Mouse (Mus musculus): ENCODE measurements at regions not wholly inside any gene's neighbourhood (a gene's known extent, or its start where the extent isn't known, plus 50 kb on each side); places are given as distances from the start of the nearest gene placed in this dataset.

DNA sequence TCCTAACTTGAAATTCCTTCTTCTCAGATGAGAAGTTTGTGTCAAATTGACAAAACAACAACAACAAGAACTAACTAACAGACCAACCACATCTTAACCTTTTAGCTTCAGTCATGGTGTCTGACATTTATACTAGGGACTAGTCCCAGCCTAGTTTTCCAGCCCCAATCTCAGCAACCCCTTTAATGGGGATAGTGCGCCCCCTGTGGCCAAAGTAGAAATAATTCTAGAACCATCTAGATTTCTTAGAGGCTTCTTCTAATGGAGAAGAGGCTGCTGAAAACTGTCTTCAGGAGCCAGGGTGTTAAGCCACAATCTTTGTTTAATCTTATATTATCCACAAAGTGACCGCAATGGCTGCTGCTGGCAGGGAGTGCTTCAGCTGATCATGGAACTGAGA, 659.5 kb upstream of the Kdm8 start:
- Histone ChIP-seq H3K27ac (no peak overlapping the region), H3K4me2 (no peak overlapping the region), H3K4me1 (no peaks in the 10 kb centered on the region), H3K9ac (no peak overlapping the region), H3K36me3 (replicated peaks) (no peaks in the 10 kb centered on the region), H3K27me3 (no peaks in the 10 kb centered on the region), H3K9me3 (no peaks in the 10 kb centered on the region), H3K4me3 (replicated peaks) (no peak overlapping the region)
- 88% methylated on average over 2 of the region's 2 CpGs for WGBS
- no peak for ATAC-seq (ENCODE audit: low FRiP score)

DNA sequence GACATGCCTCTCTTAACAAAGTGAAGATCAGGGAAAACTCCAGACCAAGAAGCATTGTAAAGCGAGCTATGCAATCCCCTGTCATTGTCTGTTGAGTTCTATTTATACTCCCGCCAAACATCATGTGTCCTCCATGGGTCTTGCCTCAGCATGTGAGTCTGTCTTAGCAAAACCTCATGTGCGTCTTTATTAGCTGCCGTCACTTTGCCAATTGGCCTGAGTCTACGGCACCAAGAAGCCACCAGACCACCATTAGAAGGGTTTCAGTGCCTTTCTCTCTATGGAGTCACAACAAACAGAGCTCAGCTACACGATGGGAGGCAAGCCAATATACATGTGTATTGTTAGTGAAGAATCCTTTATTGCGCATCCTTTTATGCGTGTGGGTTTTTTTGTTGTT, 658.6 kb upstream of the Kdm8 start:
- Histone ChIP-seq H3K36me3 (replicated peaks) (no peaks in the 10 kb centered on the region), H3K9me3 (no peaks in the 10 kb centered on the region), H3K9ac (no peak overlapping the region), H3K4me3 (replicated peaks) (no peak overlapping the region), H3K4me2 (no peak overlapping the region), H3K4me1 (no peaks in the 10 kb centered on the region), H3K27ac (no peak overlapping the region), H3K27me3 (no peaks in the 10 kb centered on the region)
- 92% methylated on average over 8 of the region's 8 CpGs for WGBS
- no peak for ATAC-seq (ENCODE audit: low FRiP score)

DNA sequence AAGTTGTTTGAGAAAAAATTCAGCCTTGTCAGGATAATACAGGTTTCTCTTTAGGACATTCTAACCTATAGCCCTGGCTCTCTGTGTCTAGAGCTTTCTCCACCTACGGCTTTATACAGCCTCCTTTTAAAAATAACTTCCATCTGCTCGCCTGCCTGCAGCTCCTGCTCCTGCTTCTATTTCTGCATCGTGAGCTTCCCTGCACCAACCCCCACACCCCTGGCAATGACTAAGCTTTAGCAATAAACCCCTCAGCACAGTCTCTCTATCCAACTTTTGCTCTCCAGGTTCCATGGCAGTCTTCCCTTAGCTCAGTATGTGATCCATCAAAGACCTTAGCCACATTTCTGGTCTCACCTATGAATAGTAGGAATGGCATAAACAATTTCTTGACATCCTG, 655.7 kb upstream of the Kdm8 start:
- Histone ChIP-seq H3K27ac (no peak overlapping the region), H3K27me3 (no peaks in the 10 kb centered on the region), H3K9ac (no peak overlapping the region), H3K4me3 (replicated peaks) (no peak overlapping the region), H3K9me3 (no peaks in the 10 kb centered on the region), H3K36me3 (replicated peaks) (no peaks in the 10 kb centered on the region), H3K4me2 (no peak overlapping the region), H3K4me1 (no peaks in the 10 kb centered on the region)
- 89% methylated on average over 3 of the region's 3 CpGs for WGBS
- no peak for ATAC-seq (ENCODE audit: low FRiP score)

DNA sequence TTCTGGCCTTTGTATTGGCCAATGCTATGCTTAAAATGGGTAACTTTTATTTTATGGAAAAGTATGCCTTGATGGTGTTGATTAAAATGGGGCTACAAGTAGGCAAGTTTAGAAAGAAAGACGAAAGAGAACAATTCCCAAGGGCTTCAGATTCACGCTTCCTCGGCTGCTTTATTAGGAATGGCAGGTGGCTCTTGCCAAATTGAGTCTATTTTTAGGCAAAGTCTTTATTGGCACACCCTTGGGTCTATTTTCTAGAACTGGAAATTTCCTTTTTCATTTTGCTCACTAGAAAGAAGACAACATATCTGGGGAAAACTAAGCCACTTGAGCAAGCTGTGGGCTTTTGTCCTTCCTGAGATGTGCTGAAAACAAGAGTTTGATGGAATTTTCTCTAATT, 641.4 kb upstream of the Kdm8 start:
- Histone ChIP-seq H3K9ac (no peak overlapping the region), H3K4me1 (no peaks in the 10 kb centered on the region), H3K4me3 (replicated peaks) (no peak overlapping the region), H3K9me3 (no peaks in the 10 kb centered on the region), H3K4me2 (no peak overlapping the region), H3K27me3 (no peaks in the 10 kb centered on the region), H3K36me3 (replicated peaks) (no peaks in the 10 kb centered on the region), H3K27ac (no peak overlapping the region)
- 70% methylated on average over 3 of the region's 3 CpGs for WGBS
- no peak for ATAC-seq (ENCODE audit: low FRiP score)

DNA sequence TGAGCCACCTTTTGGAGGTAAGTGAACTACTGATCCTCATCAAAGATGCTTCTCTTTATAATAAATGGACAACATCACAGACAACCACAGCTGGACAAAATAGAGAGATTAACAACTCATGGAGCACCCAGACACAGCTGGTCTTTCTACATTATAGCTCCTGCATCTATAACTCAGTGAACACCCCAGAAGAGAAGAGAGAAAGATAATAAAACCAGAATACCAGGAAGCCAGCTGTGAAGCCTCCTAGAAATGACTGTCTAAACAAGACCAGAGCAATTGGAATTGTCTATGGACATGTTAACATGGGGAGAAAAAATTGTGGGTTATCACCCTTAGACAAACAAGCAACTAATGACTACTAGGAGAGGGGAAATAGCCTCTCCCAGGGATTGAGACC, 609.8 kb upstream of the Kdm8 start:
- Histone ChIP-seq H3K9me3 (no peaks in the 10 kb centered on the region), H3K4me3 (replicated peaks) (no peak overlapping the region), H3K27ac (no peak overlapping the region), H3K27me3 (no peaks in the 10 kb centered on the region), H3K9ac (no peak overlapping the region), H3K4me2 (no peak overlapping the region), H3K36me3 (replicated peaks) (no peaks in the 10 kb centered on the region), H3K4me1 (no peaks in the 10 kb centered on the region)
- no peak for ATAC-seq (ENCODE audit: low FRiP score)

DNA sequence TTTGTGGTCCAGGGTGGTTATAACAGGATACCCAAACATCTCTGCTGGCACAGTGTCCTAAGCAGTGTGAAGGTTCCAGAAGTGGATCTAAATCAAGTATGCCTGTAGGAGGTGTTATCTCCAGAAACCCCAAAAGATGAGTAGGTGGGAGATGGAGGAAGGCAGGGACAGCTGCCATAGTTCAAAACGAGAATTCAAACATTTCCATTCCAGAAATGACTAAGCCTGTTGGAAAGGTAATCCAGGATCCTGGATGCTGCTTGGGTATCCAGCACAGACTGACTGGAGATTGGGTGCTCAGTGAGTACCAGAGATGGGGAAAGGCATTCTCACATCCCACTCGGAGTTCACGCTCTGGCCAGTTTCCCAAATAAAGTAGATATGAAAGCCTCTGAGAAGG, 607.9 kb upstream of the Kdm8 start:
- no peak overlapping the region for H3K9ac ChIP-seq
- no peaks in the 10 kb centered on the region for H3K9me3 ChIP-seq
- no peak for ATAC-seq (ENCODE audit: low FRiP score)
- H3K4me3 ChIP-seq (replicated peaks), result no peak overlapping the region
- no peak overlapping the region for H3K27ac ChIP-seq
- 94% methylated on average over 3 of the region's 3 CpGs for WGBS
- no peak overlapping the region for H3K4me2 ChIP-seq
- no peaks in the 10 kb centered on the region for H3K36me3 ChIP-seq (replicated peaks)
- no peaks in the 10 kb centered on the region for H3K4me1 ChIP-seq
- no peaks in the 10 kb centered on the region for H3K27me3 ChIP-seq

DNA sequence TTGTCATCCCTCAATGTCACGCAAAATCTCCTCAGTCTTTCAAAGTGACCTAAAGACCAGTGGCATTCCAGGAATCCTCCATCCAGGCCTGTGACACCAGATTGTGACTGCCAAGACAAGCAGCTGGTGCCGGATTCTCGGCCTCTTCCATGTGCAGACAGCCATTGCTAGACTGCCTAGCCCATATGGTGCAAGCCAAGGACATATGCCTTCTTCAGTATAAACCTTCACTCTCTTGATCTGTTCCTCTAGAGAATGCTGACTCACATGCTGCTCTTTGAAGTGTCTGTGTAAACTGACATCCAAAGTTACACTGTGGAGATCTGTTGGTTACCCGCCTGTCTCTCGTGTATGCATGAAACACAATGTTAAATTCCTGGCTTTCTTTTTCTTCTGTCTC, 589.4 kb upstream of the Kdm8 start:
- H3K4me2 ChIP-seq, result no peak overlapping the region
- ATAC-seq (ENCODE audit: low FRiP score), result no peak
- H3K4me3 ChIP-seq (replicated peaks), result no peak overlapping the region
- WGBS, result 94% methylated on average over 5 of the region's 5 CpGs
- H3K9me3 ChIP-seq, result no peaks in the 10 kb centered on the region
- no peak overlapping the region for H3K9ac ChIP-seq
- no peaks in the 10 kb centered on the region for H3K27me3 ChIP-seq
- H3K27ac ChIP-seq, result no peak overlapping the region
- H3K4me1 ChIP-seq, result no peaks in the 10 kb centered on the region
- no peaks in the 10 kb centered on the region for H3K36me3 ChIP-seq (replicated peaks)

DNA sequence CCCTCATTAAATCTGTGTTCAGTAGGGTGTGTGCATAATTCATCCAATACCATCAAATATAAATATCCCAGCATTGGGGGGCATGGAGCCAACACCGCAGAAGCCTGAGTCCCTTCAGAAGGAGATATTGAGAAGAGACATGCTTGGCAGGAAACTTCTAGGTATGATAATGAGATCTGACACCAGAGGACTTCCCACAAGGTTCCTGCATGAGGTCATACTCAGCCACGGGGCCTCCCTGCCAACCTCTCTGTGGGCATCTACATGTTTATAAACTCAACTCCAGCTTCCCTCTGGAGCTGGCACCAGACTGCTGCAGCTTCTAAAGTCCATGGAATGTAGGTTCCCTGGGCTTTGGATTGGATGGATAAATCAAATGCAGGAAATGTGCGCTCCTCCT, 587.4 kb upstream of the Kdm8 start:
- WGBS, result 94% methylated on average over 3 of the region's 3 CpGs
- ATAC-seq (ENCODE audit: low FRiP score), result no peak
- H3K4me2 ChIP-seq, result no peak overlapping the region

DNA sequence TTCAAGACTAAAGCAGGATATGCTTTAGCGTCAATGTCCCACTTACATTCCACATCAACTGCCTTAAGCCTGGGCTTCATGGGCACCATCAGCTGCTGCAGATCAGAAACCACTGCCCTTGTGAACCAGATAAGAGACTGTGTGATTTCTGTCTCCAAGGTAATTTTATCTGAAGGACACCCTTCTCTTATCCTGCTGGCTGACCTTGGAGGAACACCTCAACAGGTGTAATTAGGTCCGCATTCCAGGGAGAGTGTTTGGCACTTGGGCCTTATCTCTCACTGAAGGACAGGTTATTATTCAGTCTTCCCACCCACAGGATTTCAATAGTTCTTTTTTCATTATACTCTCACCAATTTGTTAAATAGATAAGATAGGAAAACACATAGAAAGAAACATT, 583.1 kb upstream of the Kdm8 start:
- H3K9me3 ChIP-seq, result peaks cover 4% of the 10 kb centered on the region; the same call in 1 of the 2 replicates
- ATAC-seq (ENCODE audit: low FRiP score), result no peak
- 90% methylated on average over 2 of the region's 2 CpGs for WGBS
- no peaks in the 10 kb centered on the region for H3K27me3 ChIP-seq
- H3K4me2 ChIP-seq, result no peak overlapping the region
- H3K4me3 ChIP-seq (replicated peaks), result no peak overlapping the region
- no peaks in the 10 kb centered on the region for H3K36me3 ChIP-seq (replicated peaks)
- H3K9ac ChIP-seq, result no peak overlapping the region
- no peaks in the 10 kb centered on the region for H3K4me1 ChIP-seq
- no peak overlapping the region for H3K27ac ChIP-seq

More for the DNA sequence above, 587.4 kb upstream of the Kdm8 start:
- Histone ChIP-seq H3K4me1 (no peaks in the 10 kb centered on the region), H3K4me3 (replicated peaks) (no peak overlapping the region), H3K9me3 (peaks cover 2% of the 10 kb centered on the region; the same call in 1 of the 2 replicates), H3K27ac (no peak overlapping the region), H3K27me3 (no peaks in the 10 kb centered on the region), H3K9ac (no peak overlapping the region), H3K36me3 (replicated peaks) (no peaks in the 10 kb centered on the region)

DNA sequence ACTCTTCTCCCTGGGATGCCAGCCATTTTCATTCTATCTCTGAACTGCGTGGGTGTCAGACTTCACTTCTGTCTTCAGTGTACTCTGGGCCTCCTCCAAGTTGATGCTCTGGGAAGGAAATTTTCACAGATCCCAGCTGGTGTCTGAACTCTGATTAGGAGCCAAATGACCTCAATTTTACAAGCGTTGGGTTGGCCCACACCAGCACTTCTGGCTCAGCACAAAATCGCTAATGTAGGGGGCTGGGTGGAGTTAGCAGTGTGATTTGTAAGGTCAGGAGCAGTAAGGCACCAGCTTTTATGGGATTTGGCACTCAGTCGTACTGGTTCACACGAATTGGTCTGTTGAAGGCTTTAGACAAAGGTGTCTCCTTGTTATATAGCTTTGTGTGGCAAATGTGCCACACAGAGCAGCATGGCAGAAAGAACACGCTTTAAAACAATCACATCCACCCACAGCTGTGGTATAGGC, 576.3 kb upstream of the Kdm8 start:
- H3K9ac ChIP-seq, result no peak overlapping the region
- no peak overlapping the region for H3K27ac ChIP-seq
- 71% methylated on average over 6 of the region's 6 CpGs for WGBS
- H3K4me2 ChIP-seq, result no peak overlapping the region
- no peak for ATAC-seq (ENCODE audit: low FRiP score)
- no peaks in the 10 kb centered on the region for H3K4me1 ChIP-seq
- H3K4me3 ChIP-seq (replicated peaks), result no peak overlapping the region
- H3K27me3 ChIP-seq, result no peaks in the 10 kb centered on the region
- H3K36me3 ChIP-seq (replicated peaks), result no peaks in the 10 kb centered on the region
- H3K9me3 ChIP-seq, result no peaks in the 10 kb centered on the region

DNA sequence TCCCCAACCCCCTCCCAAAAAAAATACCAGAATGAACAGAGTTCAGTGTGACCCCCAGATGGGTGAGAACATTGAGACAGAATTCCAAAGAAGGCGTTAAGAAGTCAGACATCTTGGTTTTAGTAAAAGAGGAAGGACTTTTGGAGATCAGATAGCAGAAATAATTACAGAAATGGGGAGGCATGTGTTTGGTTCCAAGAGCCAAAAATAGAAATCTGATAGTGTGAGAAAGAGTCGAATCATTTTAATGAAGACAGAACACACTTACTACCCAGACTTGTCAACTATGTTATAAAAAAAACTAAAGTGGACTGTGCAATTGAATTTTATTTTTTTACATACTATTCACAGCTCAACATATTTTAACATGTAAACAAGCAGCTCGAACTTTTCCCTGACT, 575.9 kb upstream of the Kdm8 start:
- Histone ChIP-seq H3K4me1 (no peaks in the 10 kb centered on the region), H3K4me2 (no peak overlapping the region), H3K36me3 (replicated peaks) (no peaks in the 10 kb centered on the region), H3K9ac (no peak overlapping the region), H3K27me3 (no peaks in the 10 kb centered on the region), H3K9me3 (no peaks in the 10 kb centered on the region), H3K4me3 (replicated peaks) (no peak overlapping the region), H3K27ac (no peak overlapping the region)
- 82% methylated on average over 3 of the region's 3 CpGs for WGBS
- no peak for ATAC-seq (ENCODE audit: low FRiP score)

DNA sequence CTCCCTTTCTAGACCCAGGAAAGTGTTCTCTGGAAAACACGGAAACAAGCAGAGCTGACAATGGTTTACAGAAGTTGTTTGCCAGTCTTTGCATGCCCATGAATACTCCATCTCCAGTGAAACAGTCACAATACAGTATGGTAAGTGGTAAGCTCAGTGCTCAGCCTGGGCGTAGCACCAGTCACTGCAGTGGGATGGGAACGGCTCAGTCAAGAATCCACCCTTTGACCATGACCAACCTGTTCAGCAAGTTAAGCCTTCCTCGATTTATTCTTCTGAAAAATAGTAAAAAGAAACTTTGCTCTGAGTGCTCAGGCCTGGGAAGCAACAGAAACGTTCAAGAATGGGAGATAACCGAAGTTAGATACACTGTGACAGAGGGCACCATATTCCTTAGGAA, 563.7 kb upstream of the Kdm8 start:
- Histone ChIP-seq H3K36me3 (replicated peaks) (no peaks in the 10 kb centered on the region), H3K9ac (no peak overlapping the region), H3K4me1 (no peaks in the 10 kb centered on the region), H3K9me3 (no peaks in the 10 kb centered on the region), H3K27me3 (no peaks in the 10 kb centered on the region), H3K4me2 (no peak overlapping the region), H3K4me3 (replicated peaks) (no peak overlapping the region), H3K27ac (no peak overlapping the region)
- 86% methylated on average over 6 of the region's 6 CpGs for WGBS
- ATAC-seq (ENCODE audit: low FRiP score), result no peak

DNA sequence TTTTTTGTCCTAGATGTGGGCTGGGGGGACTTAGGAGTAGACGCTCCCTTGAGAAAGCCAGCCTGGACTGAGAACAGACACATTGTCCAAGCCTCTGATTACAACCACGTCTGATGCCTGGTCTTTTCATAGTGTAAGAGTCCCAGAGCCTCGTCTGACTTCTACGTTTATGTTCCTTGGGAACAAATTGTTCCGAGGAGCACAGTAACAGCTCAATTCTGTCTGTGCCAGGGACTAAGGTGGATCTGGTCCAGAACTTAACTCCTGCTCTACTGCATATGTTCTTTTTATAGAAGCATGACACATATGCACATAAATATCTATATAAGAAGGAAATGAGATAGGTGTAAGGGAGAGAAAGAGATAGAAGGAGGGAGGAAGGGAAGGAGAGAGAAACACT, 537.2 kb upstream of the Kdm8 start:
- Histone ChIP-seq H3K4me3 (replicated peaks) (no peak overlapping the region), H3K27ac (no peak overlapping the region), H3K9me3 (no peaks in the 10 kb centered on the region; the same call in 1 of the 2 replicates), H3K36me3 (replicated peaks) (no peaks in the 10 kb centered on the region), H3K27me3 (no peaks in the 10 kb centered on the region), H3K9ac (no peak overlapping the region), H3K4me2 (no peak overlapping the region), H3K4me1 (peaks cover 7% of the 10 kb centered on the region)
- WGBS, result 59% methylated on average over 5 of the region's 5 CpGs
- ATAC-seq (ENCODE audit: low FRiP score), result no peak

All from forebrain, embryonic 12.5 days (tissue).